Mouse (Mus musculus) forebrain, embryonic 12.5 days (tissue): ENCODE results near the gene Taar8c. TPM values are rescaled to one million over a fixed set of nuclear protein-coding genes. Genes with fewer than 3 reads are reported as not detected.
"Not testable (repeated sequence)": the region's sequence is repeated elsewhere in the genome, so short reads cannot be mapped to it uniquely, and the experiment has no call there.

Experiments
- ATAC-seq: fragments of 200-750 bp; cut with Nextera tagmentation; 2 replicates; pipeline ENCODE4 v1.8.0; 2017; ENCODE audit warnings: moderate TSS enrichment; ENCODE audit not compliant: low FRiP score
- H3K27ac ChIP-seq: fragments of 300-500 bp; sonication (generic); 2 replicates; pipeline ENCODE4 v1.5.1; 2016; ENCODE audit warnings: mild to moderate bottlenecking
- H3K27me3 ChIP-seq: fragments of 300-500 bp; sonication (generic); 2 replicates; pipeline ENCODE4 v1.6.1; 2016; ENCODE audit warnings: mild to moderate bottlenecking
- H3K36me3 ChIP-seq: fragments of 300-500 bp; sonication (generic); replicated peaks from 2 replicates; pipeline ENCODE4 v1.6.1; 2016; ENCODE audit warnings: mild to moderate bottlenecking
- H3K4me1 ChIP-seq: fragments of 300-500 bp; sonication (generic); 2 replicates; pipeline ENCODE4 v1.6.1; 2016
- H3K4me2 ChIP-seq: fragments of 300-500 bp; sonication (generic); 2 replicates; pipeline ENCODE4 v1.6.1; 2016; ENCODE audit warnings: mild to moderate bottlenecking, moderate library complexity
- H3K4me3 ChIP-seq: fragments of 300-500 bp; sonication (generic); replicated peaks from 2 replicates; pipeline ENCODE4 v1.5.1; 2016; ENCODE audit warnings: mild to moderate bottlenecking
- H3K9ac ChIP-seq: fragments of 300-500 bp; sonication (generic); 2 replicates; pipeline ENCODE4 v1.6.1; 2016; ENCODE audit warnings: mild to moderate bottlenecking
- H3K9me3 ChIP-seq: fragments of 300-500 bp; sonication (generic); 2 replicates; pipeline ENCODE4 v1.6.1; 2016
- WGBS: fragments of 180-500 bp; shearing (Covaris S2); methylation state at CpG from one replicate; pipeline ENCODE4 v1.1.7; 2016; 5-methylcytosine and 5-hydroxymethylcytosine counted together
- polyA plus RNA-seq: library from polyadenylated mRNA; unstranded; fragments of >200 nt; fragmentation: Nextera tagmentation; extraction: Ambion mirVana; gene quantifications from 2 replicates; pipeline ENCODE4 v1.2.1, GENCODE M21; 2016

Gene Taar8c
- not detected in 2 replicates for polyA plus RNA-seq

DNA sequence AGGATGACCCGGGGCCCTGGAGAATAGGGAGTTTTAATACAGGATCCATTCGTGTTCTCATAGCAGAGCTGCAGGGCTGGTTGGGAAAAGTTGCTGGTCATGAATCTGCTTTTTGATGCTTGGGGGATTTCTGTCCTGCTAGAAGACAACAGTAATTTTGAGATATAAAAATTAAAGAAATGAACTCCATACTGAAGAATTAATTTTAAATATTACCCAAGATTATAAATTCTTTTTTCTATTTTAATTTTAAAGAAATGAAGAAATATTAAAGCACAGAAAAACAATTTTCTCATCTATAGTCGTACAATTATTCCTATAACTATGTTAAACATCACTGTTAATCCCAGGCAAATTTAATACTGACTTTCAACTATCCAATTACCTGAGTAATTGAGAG is at the start of gene Taar8c:
TSS of gene Taar8c (minus strand) at position 101 of the 400 bp plus-strand sequence.
- not testable (repeated sequence) for H3K4me1 ChIP-seq, H3K27me3 ChIP-seq, ATAC-seq, H3K9ac ChIP-seq, H3K9me3 ChIP-seq, H3K36me3 ChIP-seq, H3K4me3 ChIP-seq, H3K4me2 ChIP-seq, H3K27ac ChIP-seq
- 86% methylated on average over 1 of the region's 3 CpGs for WGBS

DNA sequence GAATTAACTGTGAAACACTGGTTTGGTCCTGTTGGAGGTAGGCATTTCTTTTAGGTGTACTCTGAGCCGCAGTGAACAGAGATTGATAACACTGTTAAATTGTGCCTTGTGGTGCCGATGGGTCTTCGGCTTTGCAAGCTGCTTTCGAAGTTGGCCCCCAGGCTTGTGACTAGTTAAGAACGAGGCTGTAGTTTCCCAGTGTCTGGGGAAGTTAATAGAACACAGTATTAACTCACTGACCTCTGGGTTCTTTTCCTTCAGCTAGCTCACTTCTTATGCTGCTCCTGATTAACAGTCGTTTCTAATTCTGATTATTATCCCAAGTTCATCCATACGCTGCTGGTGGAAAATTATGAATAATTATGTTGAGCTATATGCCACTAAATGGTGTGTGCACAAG is 48.4 kb upstream of the Taar8c start:
- 59% methylated on average over 7 of the region's 7 CpGs for WGBS
- Histone ChIP-seq H3K9me3 (no peaks in the 10 kb centered on the region), H3K4me3 (peak overlapping the region; percentile 84)

DNA sequence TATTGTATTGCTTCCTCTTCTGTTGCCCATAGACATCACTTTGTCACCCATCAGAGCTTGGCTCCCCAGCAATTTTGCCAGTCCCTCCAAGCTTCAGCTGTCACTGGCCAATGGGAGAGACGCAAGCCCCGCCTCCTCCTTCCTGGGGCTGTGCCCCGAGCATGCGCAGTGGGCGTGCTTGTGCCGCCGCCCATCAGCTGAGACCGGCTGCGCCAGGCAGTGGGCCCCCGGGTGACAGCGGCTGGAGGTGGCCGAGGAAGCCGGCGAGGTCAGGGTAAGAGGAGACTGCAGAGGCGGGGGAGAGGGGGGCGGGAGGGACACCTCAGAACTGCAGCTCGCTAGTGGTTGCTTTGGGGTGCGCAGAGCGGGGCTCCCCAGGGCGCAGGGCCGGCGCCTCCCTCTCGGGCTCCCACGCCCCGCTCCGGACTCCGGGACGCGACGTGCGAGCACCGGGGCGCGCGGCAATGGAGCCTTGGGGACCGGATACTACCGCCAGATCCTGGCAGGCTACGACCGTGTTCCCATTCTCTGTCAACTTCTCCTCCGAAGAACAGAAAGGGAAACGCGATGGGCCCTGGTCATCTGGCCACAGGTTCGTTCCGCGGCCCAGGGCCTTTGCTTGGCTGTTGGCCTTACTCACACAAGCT is 47.5 kb upstream of the Taar8c start, which contains the start of gene Stx7:
TSS of gene Stx7 (plus strand) at position 168 of the 647 bp plus-strand sequence.
- ATAC-seq, result peak; percentile 99
- Histone ChIP-seq H3K4me2 (peak within 1 kb of the TSS; percentile 62), H3K4me3 (peak within 1 kb of the TSS; percentile 84), H3K9me3 (no peaks in the 10 kb centered on the region), H3K27me3 (no peaks in the 10 kb centered on the region), H3K9ac (peak within 1 kb of the TSS; percentile 78), H3K4me1 (peaks cover 14% of the 10 kb centered on the region), H3K36me3 (no peaks in the 10 kb centered on the region), H3K27ac (peak within 1 kb of the TSS; percentile 50; the same call in 1 of the 2 replicates)
- WGBS, result under 1% methylated on average over 44 of the region's 45 CpGs

More for the DNA sequence above, 48.4 kb upstream of the Taar8c start:
- H3K36me3 ChIP-seq, result peaks cover under 1% of the 10 kb centered on the region; the same call in 1 of the 2 replicates
- H3K27me3 ChIP-seq, result no peaks in the 10 kb centered on the region
- ATAC-seq, result no peak
- peaks cover 14% of the 10 kb centered on the region for H3K4me1 ChIP-seq
- no peak overlapping the region; the same call in 1 of the 2 replicates for H3K9ac ChIP-seq
- peak overlapping the region; percentile 62 for H3K4me2 ChIP-seq
- no peak overlapping the region for H3K27ac ChIP-seq

DNA sequence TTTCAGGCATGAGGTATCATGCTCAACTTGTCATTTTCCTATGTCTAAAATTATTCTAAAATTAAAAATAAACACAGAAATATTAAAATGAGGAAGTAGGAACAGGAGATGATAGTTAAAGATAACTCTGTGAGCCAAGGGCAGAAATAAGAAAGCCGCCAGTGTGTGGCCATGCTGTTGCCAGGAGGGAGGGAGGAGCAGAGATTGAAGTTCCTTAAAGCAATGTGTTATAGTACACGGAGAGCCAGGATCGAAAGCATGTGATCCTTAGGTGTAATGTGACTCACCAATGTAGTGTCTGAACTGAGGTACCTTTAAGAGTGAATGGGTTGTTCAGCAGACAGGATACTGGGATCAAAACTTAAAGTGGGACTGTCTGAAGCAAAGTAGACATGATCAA is 41.0 kb upstream of the Taar8c start:
- H3K4me2 ChIP-seq, result no peak overlapping the region
- no peak overlapping the region for H3K9ac ChIP-seq
- H3K4me1 ChIP-seq, result no peaks in the 10 kb centered on the region
- no peaks in the 10 kb centered on the region for H3K36me3 ChIP-seq
- no peak for ATAC-seq
- 89% methylated on average over 3 of the region's 3 CpGs for WGBS
- H3K9me3 ChIP-seq, result no peaks in the 10 kb centered on the region
- H3K4me3 ChIP-seq, result no peak overlapping the region
- H3K27me3 ChIP-seq, result no peaks in the 10 kb centered on the region
- H3K27ac ChIP-seq, result no peak overlapping the region

DNA sequence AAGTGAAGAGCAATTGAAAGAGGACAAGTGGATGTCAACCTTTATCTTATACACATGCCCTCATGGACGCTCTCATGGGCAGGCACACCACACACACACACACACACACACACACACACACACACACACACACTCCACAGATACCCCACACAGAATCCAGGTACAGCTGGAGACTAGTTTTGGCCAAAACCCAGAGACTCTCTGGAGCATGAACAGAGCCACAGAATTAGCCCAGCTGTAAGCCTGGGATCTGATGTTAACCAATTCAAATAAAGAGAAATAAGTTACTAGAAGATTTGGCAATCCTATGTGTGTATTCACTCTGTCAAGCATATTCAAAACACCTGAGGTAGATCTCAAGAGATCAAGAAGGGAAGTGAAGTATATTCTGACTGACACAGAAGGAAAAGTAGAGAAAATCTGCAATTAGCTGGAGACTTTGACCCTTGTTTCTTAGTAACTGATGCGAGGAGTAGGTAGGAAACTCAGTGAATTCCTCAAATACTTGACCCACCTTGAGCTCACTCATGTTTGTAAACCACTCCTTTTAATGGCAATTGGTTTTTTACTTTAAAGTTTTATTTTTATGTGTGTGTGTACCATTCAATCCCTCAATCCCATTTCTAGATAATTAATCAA is 37.0 kb upstream of the Taar8c start:
- H3K9ac ChIP-seq, result no peak overlapping the region
- WGBS, result 78% methylated on average over 2 of the region's 2 CpGs
- no peaks in the 10 kb centered on the region for H3K36me3 ChIP-seq
- H3K4me1 ChIP-seq, result no peaks in the 10 kb centered on the region; the same call in 1 of the 2 replicates
- H3K27ac ChIP-seq, result no peak overlapping the region
- H3K4me3 ChIP-seq, result no peak overlapping the region
- H3K27me3 ChIP-seq, result no peaks in the 10 kb centered on the region
- H3K4me2 ChIP-seq, result no peak overlapping the region
- ATAC-seq, result no peak
- no peaks in the 10 kb centered on the region for H3K9me3 ChIP-seq

DNA sequence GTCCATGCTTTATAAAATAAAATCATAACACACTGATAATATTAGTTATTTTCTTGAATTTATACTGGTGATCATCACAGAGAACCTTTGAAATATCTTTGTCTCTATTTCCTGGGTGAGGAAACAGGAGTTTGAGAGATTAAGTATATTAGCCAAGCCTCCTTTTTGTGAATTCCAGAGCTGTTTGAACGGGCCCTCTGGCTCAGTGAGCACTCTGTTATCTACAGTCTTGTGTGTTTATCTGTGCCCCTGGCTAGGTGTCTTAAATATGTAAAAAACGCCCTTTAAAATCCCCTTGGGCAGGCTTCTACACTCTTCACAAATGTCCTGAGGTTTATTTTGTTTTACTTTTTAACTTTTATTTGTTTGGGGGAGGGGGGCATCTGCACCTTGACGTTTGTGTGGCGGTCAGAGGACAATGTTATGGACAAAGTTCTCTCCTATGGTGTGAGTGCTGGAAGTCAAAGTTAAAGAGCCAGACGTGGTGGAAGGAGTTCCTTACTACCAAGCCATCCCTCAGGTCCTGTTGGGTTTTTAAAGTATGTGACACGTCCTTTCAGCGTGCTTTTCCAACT is 32.4 kb upstream of the Taar8c start:
- no peak overlapping the region for H3K9ac ChIP-seq
- peaks cover 9% of the 10 kb centered on the region for H3K4me1 ChIP-seq
- no peaks in the 10 kb centered on the region for H3K27me3 ChIP-seq
- no peak overlapping the region for H3K4me3 ChIP-seq
- H3K27ac ChIP-seq, result no peak overlapping the region
- no peak for ATAC-seq
- H3K36me3 ChIP-seq, result no peaks in the 10 kb centered on the region
- 62% methylated on average over 7 of the region's 7 CpGs for WGBS
- H3K4me2 ChIP-seq, result no peak overlapping the region
- no peaks in the 10 kb centered on the region for H3K9me3 ChIP-seq

DNA sequence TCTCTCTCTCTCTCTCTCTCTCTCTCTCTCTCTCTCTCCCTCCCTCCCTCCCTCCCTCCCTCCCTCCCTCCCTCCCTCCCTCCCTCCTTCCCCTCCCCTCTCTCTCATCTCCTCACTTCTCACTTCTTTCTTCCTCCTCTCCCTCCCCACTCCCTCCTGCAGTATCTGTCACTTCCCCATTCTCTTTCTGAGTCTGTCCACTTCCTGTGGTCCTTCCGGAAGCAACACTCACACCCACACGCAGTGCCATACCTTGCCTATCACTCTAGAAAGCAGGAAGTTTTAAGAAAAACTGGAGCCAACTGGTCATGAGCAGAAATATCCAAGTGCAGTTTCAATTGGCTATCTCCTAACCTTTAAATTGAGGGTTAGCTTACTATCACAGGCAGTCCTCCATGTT is 31.4 kb upstream of the Taar8c start:
- Histone ChIP-seq H3K4me2 (no peak overlapping the region), H3K27me3 (no peaks in the 10 kb centered on the region), H3K9ac (no peak overlapping the region), H3K4me1 (peaks cover 9% of the 10 kb centered on the region), H3K36me3 (no peaks in the 10 kb centered on the region), H3K9me3 (no peaks in the 10 kb centered on the region), H3K27ac (no peak overlapping the region), H3K4me3 (no peak overlapping the region)
- ATAC-seq, result no peak
- 48% methylated on average over 2 of the region's 2 CpGs for WGBS

DNA sequence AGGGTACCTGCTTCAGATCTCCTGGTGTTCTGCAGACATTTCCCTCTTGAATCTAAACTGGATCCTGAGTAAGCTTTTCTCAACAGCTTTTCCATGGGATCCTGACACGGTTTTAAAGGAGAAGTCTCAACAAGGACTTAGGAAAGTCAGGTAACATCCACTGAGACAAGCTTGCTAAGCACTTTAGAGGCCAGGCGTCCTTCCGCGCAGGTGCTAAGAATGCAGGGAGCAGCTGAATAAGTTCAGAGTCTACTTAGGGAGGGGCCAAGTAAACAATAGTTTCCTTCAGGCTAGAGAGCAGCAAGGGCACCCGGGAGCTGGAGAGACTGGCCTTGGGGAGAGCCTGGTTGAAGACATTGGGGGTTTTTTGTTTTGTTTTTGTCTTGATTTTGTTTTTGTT is 30.6 kb upstream of the Taar8c start:
- Histone ChIP-seq H3K27ac (no peak overlapping the region), H3K36me3 (no peaks in the 10 kb centered on the region), H3K4me1 (peaks cover 9% of the 10 kb centered on the region), H3K9ac (no peak overlapping the region), H3K4me2 (0 out of 2 replicates have a peak overlapping the region, but pooled peaks have one; percentile 8), H3K9me3 (no peaks in the 10 kb centered on the region), H3K27me3 (no peaks in the 10 kb centered on the region), H3K4me3 (no peak overlapping the region)
- 4% methylated on average over 5 of the region's 5 CpGs for WGBS
- ATAC-seq, result no peak

DNA sequence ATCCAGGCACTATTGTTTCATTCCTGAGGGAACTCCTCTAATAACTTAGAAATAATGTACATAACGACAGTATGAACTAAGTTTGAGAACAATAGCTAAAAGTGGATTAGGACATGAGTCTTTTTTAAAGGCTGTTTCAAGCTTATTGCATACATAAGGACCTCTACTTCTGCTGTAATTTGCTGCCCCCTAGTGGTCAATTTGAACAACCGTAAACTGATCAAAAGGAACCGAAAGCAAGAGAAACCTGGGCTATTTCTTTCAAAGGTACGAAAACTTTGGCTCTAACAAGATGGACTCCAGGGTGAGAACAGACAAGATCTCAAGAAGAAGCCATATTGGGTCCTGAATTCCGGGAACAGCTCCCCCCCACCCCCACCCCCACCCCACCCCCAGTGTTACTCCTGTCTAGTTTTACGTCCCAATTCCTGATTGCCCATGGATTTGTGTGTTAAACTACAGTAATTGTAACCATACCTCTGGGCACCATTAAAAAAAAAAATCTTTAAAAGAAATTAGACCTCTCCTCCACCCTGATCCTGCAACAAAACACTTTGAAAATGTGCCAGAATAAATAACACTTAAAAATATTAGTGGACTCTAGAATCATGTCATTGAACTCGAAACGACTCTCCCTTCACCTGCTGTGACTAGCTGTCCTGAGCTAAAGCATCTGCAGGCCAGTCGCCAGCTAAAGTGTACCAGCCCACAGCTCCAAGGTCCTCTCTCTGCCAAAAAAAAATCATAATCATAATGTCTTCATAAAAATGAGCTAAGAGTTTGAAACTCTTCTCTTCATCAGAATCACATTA is 29.9 kb upstream of the Taar8c start:
- Histone ChIP-seq H3K9me3 (no peaks in the 10 kb centered on the region), H3K9ac (no peak overlapping the region), H3K4me1 (peaks cover 9% of the 10 kb centered on the region), H3K27ac (no peak overlapping the region), H3K27me3 (no peaks in the 10 kb centered on the region), H3K36me3 (no peaks in the 10 kb centered on the region), H3K4me3 (no peak overlapping the region), H3K4me2 (peak overlapping the region; percentile 37)
- 23% methylated on average over 9 of the region's 9 CpGs for WGBS
- peak; percentile 86 for ATAC-seq

DNA sequence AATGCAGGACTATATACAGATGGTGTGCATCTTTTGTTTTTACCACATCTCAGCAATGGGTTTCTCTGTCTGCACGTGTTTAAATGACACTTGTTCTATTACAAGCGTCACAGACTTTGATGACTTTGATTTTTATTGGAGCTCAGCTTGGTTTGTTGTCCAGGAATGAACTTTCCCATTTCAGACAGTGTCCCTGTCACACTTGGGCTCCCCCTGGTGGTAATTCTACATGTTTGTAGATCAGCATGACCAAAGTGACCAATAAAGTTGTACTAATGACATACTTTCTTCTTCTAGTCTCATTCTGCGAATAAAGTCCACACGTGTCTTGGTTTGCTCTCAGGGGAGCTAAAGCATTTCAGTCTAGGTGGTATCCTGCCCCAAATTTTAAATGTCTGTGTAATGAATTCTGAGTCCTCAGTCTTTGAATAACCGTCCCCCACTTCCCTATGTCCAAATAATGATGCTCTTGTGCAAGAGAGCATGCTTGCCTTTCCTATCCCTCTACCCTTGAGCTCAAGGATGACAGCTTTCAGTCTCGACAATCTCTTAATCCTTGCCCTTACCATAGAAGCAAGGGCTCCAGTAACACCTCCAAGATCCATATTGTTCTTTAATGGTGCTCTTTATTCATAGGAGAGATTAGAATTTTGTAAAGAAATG is 9.5 kb upstream of the Taar8c start:
- H3K9ac ChIP-seq, result no peak overlapping the region
- no peaks in the 10 kb centered on the region for H3K27me3 ChIP-seq
- no peak overlapping the region for H3K4me3 ChIP-seq
- H3K9me3 ChIP-seq, result no peaks in the 10 kb centered on the region
- no peak overlapping the region for H3K27ac ChIP-seq
- WGBS, result 55% methylated on average over 6 of the region's 6 CpGs
- no peak for ATAC-seq
- H3K36me3 ChIP-seq, result no peaks in the 10 kb centered on the region
- no peak overlapping the region for H3K4me2 ChIP-seq
- H3K4me1 ChIP-seq, result no peaks in the 10 kb centered on the region; the same call in 1 of the 2 replicates

DNA sequence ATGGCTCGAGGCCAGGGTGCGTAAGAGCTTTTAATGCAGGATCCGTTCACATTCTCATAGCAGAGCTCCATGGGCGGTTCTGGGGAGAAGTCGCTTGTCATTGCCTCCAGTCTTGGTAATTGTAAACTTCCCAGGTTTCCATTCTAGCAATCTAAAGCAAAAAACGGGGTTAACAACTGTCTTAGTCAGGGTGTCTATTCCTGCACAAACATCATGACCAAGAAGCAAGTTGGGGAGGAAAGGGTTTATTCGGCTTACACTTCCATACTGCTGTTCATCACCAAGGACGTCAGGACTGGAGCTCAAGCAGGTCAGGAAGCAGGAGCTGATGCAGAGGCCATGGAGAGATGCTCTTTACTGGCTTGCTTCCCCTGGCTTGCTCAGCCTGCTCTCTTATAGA is 7.7 kb upstream of the Taar8c start, which contains the start of gene Taar9:
TSS of gene Taar9 (minus strand) at position 101 of the 400 bp plus-strand sequence.
- WGBS, result 84% methylated on average over 8 of the region's 8 CpGs
- ATAC-seq, H3K9me3 ChIP-seq, H3K9ac ChIP-seq, H3K27ac ChIP-seq, H3K36me3 ChIP-seq, H3K4me1 ChIP-seq, H3K27me3 ChIP-seq, H3K4me3 ChIP-seq, H3K4me2 ChIP-seq: not testable (repeated sequence)
